Mouse (Mus musculus) MEL-GATA-1-ER (cell line): ENCODE results near the gene Haghl.

Experiments
- DNase-seq: peaks from one replicate; pipeline ENCODE4 v3.0.0-alpha.2; 2012; ENCODE audit warnings: low read depth; ENCODE audit errors: extremely low read depth

Haghl gene

GRCm38 (mm10) chr17:25785281-25785745 lies at the start of gene Haghl:
Gene Haghl (minus strand): TSS chr17:25785673.
- peak; percentile 89 for DNase-seq

DNA sequence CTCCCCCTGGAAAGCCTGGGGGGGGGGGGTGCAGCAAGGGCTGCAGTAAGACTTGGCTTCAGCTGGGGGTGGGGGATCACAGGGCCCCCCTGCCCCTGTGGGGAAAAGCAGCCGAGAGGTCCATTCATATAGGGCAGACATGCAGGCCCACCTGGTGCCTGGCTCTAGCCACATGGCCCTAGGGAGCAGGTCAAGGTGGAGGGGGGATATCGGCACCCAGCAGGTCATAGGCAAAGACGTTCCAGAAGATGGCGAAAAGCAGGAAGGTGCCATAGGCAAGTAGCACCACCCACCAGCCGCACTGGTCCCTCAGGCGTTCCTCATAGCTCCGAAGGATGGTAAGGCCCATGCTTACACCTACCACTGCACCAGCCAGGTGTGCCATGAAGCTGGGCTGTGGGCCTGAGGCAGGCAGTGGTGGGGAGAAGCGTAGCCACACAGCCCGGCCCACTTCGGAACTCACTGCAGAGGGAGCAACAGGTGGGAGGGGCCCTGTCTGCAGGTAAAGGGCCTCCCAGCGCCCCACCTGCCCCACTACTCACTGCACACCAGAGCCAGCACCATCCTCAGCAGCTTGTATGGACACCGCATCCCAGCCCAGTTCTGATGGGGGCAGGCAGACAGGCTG lies 49.2 kb upstream of the Haghl start:
- DNase-seq = no peak

DNA sequence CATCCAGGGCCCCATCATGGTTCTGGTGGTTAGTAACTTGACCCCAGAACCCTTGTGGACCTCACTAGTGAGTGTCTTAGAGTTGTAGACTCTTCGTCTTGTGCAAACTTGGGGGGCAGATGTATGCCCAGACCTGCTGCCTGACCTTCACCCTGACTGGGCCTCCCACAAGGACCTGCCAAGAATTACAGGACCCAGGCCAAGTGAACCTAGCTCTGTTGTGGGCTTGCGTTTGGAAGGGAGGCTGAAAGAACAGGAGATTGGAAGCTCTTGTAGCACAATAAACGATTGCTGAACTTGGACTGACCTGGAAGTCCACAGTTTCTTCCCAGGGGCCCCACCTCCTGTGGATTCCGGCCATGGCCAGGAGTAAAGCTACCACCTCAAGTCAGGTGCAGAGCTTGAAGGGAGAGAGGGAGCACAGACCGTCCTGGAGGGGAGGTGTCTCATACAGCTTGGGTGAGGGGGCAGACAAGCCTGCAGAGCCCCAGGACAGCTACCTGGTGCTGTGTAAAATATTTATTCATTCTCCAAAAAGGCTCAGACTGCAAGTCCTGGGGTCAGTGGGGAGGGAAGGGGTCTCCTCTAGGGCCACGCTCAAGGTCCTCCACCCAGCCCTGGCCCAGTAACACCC lies 48.6 kb upstream of the Haghl start:
- DNase-seq = no peak

- no peak for DNase-seq
Measured at GRCm38 (mm10) chr17:25833291-25833663, 47.8 kb upstream of the Haghl start, which contains the start of gene Stub1. Gene Stub1 (minus strand): TSS chr17:25833404.

GRCm38 (mm10) chr17:25832436-25833290 lies 47.2 kb upstream of the Haghl start:
- DNase-seq = peak; percentile 92

DNA sequence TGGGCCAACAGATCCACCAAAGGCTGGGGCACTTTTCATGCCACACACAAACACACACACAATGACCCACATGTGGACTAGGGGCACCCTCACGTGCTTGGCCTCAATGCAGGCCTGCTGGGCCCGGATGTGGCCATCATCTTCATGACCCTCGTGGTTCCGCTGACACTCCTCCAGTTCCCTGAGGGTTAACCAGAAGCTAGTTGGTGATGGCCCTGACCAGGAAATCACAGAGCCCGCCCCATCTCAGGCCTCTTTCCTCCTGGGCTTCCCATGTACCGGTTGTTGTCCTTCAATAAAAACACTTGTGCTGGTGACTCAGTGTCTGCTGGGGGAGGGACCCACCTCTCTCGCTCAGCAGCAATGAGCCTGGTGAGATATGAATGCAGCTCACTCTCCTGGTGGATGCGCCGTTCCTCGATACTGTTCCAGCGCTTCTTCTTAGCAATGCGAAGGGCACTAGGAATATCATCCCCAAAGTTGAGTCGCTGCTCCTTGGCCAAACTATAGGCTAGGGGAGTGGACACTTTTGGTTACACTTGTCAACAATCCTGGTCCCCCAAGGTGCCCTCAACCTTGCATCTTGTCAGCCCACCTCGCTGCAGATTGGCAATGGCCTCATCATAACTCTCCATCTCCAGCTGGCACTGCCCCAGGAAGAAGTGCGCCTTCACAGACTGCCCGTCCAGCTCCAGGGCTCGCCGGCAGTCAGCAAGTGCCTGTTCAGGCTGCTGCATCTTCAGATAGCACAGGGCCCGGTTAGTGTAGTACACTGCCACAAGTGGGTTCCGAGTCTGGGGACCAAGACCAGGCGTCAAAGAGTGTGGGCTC lies 46.2 kb upstream of the Haghl start:
- DNase-seq = no peak

DNA sequence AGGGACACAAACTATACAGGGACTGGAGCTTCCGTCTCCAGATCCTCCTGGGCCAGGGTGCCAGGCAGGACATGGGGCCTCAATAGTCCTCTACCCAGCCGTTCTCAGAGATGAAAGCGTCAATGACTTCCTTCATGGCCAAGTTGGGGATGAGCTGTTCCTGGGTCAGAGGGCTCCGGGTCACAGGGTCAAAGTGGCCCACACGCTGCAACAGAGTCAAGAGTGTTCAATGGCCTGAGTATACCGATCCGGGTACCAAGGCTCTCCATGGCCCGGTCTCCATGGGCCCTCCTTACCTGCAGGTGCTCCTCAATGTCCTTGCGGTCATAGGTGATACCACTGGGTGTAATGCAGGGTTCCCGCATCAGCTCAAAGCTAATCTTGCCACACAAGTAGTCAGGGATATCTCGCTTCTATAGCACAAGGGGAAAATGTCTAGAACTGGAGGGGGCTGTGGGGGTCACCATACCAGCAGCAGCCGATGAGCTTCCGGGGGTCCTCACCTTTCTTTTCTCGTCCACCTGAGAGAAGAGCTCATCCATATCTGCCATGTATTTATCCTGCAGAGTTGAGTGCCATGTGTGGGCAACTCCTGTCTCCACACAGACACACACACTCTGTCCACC lies 45.4 kb upstream of the Haghl start:
- no peak for DNase-seq

GRCm38 (mm10) chr17:25830200-25830753 lies 44.8 kb upstream of the Haghl start:
- DNase-seq = no peak

DNA sequence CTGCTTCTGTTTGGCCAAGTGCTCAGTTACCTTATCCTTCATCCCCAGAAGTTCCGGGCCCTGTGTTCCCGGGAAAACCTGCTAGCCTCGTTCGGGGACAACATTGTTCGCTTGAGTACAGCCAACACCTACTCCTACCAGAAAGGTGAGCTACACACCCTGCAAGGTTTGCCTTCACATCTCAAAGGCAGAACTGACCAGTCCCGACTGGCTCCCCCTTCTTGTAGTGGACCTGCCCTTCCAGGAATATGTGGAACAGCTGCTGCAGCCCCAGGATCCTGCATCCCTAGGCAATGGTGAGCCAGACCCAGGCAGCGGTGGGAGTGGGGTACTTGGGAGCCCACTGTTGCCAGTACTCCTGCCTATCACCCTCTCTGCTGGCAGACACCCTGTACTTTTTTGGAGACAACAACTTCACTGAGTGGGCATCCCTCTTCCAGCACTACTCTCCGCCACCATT lies 44.1 kb upstream of the Haghl start:
- no peak for DNase-seq

DNA sequence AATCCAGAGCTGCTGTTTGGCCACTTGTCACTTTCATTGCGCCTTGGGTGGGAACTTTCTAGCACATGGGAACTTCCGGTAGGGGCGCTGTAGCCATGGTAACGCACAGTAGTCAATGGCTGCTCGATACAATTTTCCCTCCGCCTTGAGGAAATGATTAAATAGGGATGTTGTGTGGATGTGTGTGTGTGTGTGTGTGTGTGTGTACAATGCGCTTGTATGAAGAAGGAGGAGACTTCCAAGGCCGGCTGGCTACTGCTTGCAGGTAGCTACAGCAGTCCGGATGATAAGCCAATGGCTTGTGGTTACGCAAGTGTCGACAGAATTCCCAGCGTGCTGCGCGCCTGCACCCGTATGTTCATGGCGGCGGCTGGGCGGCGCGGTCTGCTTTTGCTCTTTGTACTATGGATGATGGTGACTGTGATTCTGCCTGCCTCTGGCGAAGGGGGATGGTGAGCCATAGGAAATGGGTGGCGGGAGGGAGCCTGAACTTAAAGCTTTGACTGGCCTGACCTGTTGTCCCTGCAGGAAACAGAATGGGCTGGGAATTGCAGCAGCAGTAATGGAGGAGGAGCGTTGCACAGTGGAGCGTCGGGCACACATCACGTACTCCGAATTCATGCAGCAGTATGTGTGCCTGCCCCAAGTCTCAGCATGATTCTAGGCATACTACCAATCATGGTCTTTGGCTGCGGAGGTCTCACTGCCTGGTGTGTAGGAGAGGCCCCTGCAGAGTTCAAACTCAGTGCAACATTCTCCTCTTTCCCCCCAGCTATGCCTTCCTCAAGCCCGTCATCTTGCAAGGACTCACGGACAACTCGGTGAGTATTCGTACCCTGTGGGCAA lies 43.5 kb upstream of the Haghl start, which contains the start of gene Jmjd8:
Jmjd8 (plus strand) TSS at position 156 of the 846 bp plus-strand sequence.
- DNase-seq = no peak

GRCm38 (mm10) chr17:25828223-25828594 lies 42.7 kb upstream of the Haghl start:
- DNase-seq = no peak

GRCm38 (mm10) chr17:25827546-25828222 lies 42.2 kb upstream of the Haghl start:
- no peak for DNase-seq

- DNase-seq = no peak
Measured at GRCm38 (mm10) chr17:25827011-25827410, 41.5 kb upstream of the Haghl start.

DNA sequence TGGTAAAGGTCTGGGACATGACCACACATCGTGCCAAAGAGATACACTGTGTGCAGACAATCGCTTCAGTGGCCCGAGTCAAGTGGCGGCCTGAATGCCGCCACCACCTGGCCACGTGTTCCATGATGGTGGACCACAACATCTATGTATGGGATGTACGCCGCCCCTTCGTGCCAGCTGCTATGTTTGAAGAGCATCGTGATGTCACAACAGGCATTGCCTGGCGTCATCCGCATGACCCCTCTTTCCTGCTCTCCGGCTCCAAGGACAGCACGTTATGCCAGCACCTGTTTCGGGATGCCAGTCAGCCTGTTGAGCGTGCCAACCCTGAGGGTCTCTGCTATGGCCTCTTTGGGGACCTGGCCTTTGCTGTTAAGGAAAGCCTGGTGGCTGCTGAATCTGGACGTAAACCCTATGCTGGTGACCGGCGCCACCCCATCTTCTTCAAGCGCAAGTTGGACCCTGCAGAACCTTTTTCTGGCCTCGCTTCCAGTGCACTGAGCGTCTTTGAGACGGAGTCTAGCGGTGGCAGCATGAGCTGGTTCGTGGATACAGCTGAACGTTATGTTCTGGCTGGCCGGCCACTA lies 40.6 kb upstream of the Haghl start:
- DNase-seq = no peak

DNA sequence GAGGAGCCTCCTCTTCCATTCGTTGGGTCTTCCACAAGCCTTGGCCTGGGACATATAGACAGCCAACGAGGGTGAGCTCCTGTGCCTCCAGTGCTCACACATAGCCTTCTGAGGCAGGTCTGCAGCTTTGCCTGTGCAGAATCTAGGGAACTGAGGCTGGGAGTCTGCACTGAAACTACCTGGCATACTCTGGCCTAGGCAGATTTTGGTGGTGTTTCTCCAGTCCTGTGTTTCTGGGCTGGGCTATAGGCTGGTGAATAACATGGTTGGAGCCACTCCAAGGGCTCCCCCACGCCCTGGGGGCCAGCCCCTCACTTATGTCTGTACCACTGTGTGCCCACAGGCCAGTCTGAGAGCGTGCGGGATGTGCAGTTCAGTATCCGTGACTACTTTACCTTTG lies 39.8 kb upstream of the Haghl start:
- DNase-seq = no peak

GRCm38 (mm10) chr17:25824362-25825142 lies 39.1 kb upstream of the Haghl start:
- peak; percentile 67 for DNase-seq

GRCm38 (mm10) chr17:25823452-25823851 lies 38.0 kb upstream of the Haghl start, which contains the start of gene Wdr24:
Gene Wdr24 (plus strand): TSS chr17:25823627.
- DNase-seq = peak; percentile 91
